Mouse (Mus musculus) bone marrow macrophage, adult 2 months (primary cell): Measurements from ENCODE around the gene Fam111a. TPM values are rescaled to one million over a fixed set of nuclear protein-coding genes. Genes with fewer than 3 reads are reported as not detected.
A peak's percentile ranks its signal among the peaks of the same experiment; 100 is the strongest.
"Not testable (repeated sequence)": the region's sequence is repeated elsewhere in the genome, so short reads cannot be mapped to it uniquely, and the experiment has no call there.

ENCODE experiments used
- H3K27ac ChIP-seq: 2 replicates; pipeline ENCODE4 v1.5.1; 2012; ENCODE audit warnings: low read depth, low read length; ENCODE audit not compliant: insufficient read depth
- H3K4me1 ChIP-seq: 2 replicates; pipeline ENCODE4 v1.6.1; 2012; ENCODE audit warnings: low read length; ENCODE audit not compliant: control insufficient read depth, insufficient read depth
- H3K4me3 ChIP-seq: 2 replicates; pipeline ENCODE4 v1.5.1; 2012; ENCODE audit warnings: mild to moderate bottlenecking, low read length, moderate library complexity; ENCODE audit not compliant: insufficient read depth
- CTCF ChIP-seq: IDR thresholded peaks from 2 replicates; pipeline ENCODE4 v1.5.1; 2012; ENCODE audit warnings: low read depth, mild to moderate bottlenecking, low read length, moderate library complexity
- POLR2A ChIP-seq: IDR thresholded peaks from 2 replicates; pipeline ENCODE4 v1.6.1; 2012; ENCODE audit warnings: mild to moderate bottlenecking, low read depth, low read length, borderline replicate concordance
- polyA plus RNA-seq: library from polyadenylated mRNA; stranded (reverse); fragments of >200 nt; gene quantifications from 2 replicates; pipeline ENCODE4 v1.2.4, GENCODE M21; 2012; ENCODE audit not compliant: missing spikeins, insufficient read depth, insufficient read length

The Fam111a gene
- polyA plus RNA-seq, result 101 and 108 TPM in 2 replicates

DNA sequence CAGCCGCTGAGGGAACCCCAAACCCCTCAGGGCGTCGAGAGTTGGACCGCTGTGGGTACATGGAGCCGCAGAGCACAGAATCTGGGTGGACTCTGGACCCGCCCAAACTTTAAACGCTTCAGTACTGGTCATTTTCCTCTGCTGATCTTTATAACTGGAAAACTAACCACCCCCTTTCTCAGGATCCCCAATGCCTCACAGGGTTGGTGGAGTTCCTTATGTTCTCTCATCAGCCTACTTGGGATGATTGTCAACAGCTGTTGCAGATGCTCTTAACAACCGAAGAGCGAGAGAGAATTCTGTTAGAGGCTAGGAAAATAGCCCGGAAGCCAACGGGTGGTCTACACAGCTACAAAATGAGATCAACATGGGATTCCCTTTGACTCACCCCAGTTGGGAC, at the start of gene Fam111a:
TSS of gene Fam111a (plus strand) at position 301 of the 400 bp plus-strand sequence.
- H3K27ac ChIP-seq, H3K4me3 ChIP-seq: not testable (repeated sequence)
- H3K4me1 ChIP-seq, result peaks cover 18% of the 10 kb centered on the region

GRCm38 (mm10) chr19:12496241-12496640, 49.3 kb upstream of the Fam111a start:
- no peak for TF ChIP-seq CTCF
- no peak for TF ChIP-seq POLR2A

GRCm38 (mm10) chr19:12497909-12498308, 47.6 kb upstream of the Fam111a start:
- H3K4me1 ChIP-seq, result peaks cover 15% of the 10 kb centered on the region
- no peak for TF ChIP-seq POLR2A
- no peak for TF ChIP-seq CTCF

More at GRCm38 (mm10) chr19:12496241-12496640, 49.3 kb upstream of the Fam111a start:
- H3K4me3 ChIP-seq, result no peak overlapping the region
- peaks cover 15% of the 10 kb centered on the region for H3K4me1 ChIP-seq
- no peak overlapping the region for H3K27ac ChIP-seq

GRCm38 (mm10) chr19:12498321-12498720, 47.2 kb upstream of the Fam111a start:
- Histone ChIP-seq H3K4me3 (no peak overlapping the region), H3K4me1 (peaks cover 15% of the 10 kb centered on the region), H3K27ac (no peak overlapping the region)
- TF ChIP-seq POLR2A (no peak), CTCF (no peak)

More at GRCm38 (mm10) chr19:12497909-12498308, 47.6 kb upstream of the Fam111a start:
- no peak overlapping the region for H3K27ac ChIP-seq
- H3K4me3 ChIP-seq, result no peak overlapping the region

DNA sequence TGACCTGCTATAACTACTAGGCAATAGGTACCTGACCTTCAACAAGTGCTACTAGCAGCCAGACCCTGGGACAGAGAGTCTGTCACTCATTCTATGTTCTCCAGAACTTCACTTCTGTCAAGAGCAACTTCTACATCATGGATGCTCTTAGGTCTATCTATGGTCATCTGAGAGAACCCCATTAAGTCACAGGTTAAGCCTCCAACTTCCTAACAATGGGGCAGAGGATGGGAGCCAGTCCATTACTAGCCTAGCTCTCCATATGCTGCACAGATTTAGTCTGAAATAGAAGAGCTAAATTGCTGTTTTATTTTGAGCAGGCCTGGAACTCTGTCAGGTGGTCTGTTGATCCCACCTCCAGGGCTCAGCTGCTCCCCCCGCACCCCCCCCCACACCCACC, 46.6 kb upstream of the Fam111a start:
- Histone ChIP-seq H3K27ac (no peak overlapping the region), H3K4me1 (peaks cover 15% of the 10 kb centered on the region), H3K4me3 (no peak overlapping the region)
- TF ChIP-seq CTCF (no peak), POLR2A (no peak)

GRCm38 (mm10) chr19:12499485-12499884, 46.1 kb upstream of the Fam111a start:
- Histone ChIP-seq H3K4me1 (peaks cover 15% of the 10 kb centered on the region), H3K27ac (no peak overlapping the region), H3K4me3 (0 out of 2 replicates have a peak overlapping the region, but pooled peaks have one; percentile 96)
- TF ChIP-seq CTCF, result no peak
- TF ChIP-seq POLR2A, result no peak

GRCm38 (mm10) chr19:12500124-12500523, 45.4 kb upstream of the Fam111a start:
- no peak overlapping the region for H3K27ac ChIP-seq

DNA sequence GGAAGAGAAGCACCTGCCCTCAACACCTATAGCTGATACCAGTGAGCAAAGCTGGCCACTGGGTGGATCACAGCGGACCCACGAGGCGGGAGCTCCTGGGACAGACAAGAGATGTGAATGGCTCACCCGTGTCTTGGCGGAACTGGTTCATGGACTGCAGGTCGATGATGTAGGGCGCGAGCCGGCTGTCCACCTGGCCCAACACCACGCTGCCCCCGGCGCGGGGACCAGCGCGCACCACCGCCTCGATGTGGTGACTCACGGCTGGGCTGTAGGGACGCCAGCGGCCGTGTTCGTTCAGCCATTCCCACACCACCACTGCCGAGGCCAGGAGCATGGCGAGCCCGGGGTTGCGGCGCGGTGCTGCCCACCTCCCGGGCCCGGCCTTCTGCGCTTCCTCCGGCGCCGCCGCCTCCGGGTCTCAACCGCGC, 44.6 kb upstream of the Fam111a start:
- peaks cover 15% of the 10 kb centered on the region for H3K4me1 ChIP-seq
- H3K27ac ChIP-seq, result peak overlapping the region; percentile 68
- H3K4me3 ChIP-seq, result peak overlapping the region; percentile 96
- TF ChIP-seq CTCF (no peak), POLR2A (no peak)

More at GRCm38 (mm10) chr19:12500124-12500523, 45.4 kb upstream of the Fam111a start:
- Histone ChIP-seq H3K4me1 (peaks cover 15% of the 10 kb centered on the region), H3K4me3 (peak overlapping the region; percentile 96)
- no peak for TF ChIP-seq CTCF
- TF ChIP-seq POLR2A, result no peak

- peak within 1 kb of the TSS; percentile 68 for H3K27ac ChIP-seq
- TF ChIP-seq POLR2A (no peak), CTCF (peak; percentile 75)
- peak within 1 kb of the TSS; percentile 96 for H3K4me3 ChIP-seq
- H3K4me1 ChIP-seq, result peaks cover 15% of the 10 kb centered on the region
These were observed 43.9 kb upstream of the Fam111a start, which contains the start of gene Dtx4 for GRCm38 (mm10) chr19:12501370-12502347. Gene Dtx4 (minus strand): TSS chr19:12501454.

- peaks cover 15% of the 10 kb centered on the region for H3K4me1 ChIP-seq
- TF ChIP-seq CTCF, result no peak
- TF ChIP-seq POLR2A, result no peak
These were observed 42.8 kb upstream of the Fam111a start for GRCm38 (mm10) chr19:12502756-12503155.

More at GRCm38 (mm10) chr19:12502756-12503155, 42.8 kb upstream of the Fam111a start:
- H3K4me3 ChIP-seq, result no peak overlapping the region
- no peak overlapping the region for H3K27ac ChIP-seq
